Mouse (Mus musculus): ENCODE measurements around the gene Ubald2. TPM values are rescaled to one million over a fixed set of nuclear protein-coding genes. Genes with fewer than 3 reads are reported as not detected.

The Ubald2 gene
- polyA plus RNA-seq, 1 experiment from 2014 or later = 39.6 TPM

Other genes starting within 250 kb of the Ubald2 start
- 81.0 and 86.7 TPM in 2 replicates for gene Ten1, start 235.2 kb upstream of the Ubald2 start, polyA plus RNA-seq (2015; fragmentation: Nextera tagmentation; extraction: Ambion mirVana)
- 29.1 and 31.1 TPM in 2 replicates for gene Acox1, start 235.0 kb upstream of the Ubald2 start, polyA plus RNA-seq (2015; fragmentation: Nextera tagmentation; extraction: Ambion mirVana)
- gene Evpl, start 196.0 kb upstream of the Ubald2 start, polyA plus RNA-seq (2015; fragmentation: Nextera tagmentation; extraction: Ambion mirVana) = 28.1 and 28.5 TPM in 2 replicates
- 101 and 103 TPM in 2 replicates for gene Srp68, start 159.9 kb upstream of the Ubald2 start, polyA plus RNA-seq (2015; fragmentation: Nextera tagmentation; extraction: Ambion mirVana)
- gene Galr2, start 153.2 kb upstream of the Ubald2 start, polyA plus RNA-seq (2015; fragmentation: Nextera tagmentation; extraction: Ambion mirVana) = 0.27 and 0.47 TPM in 2 replicates
- 67.5 and 68.8 TPM in 2 replicates for gene Exoc7, start 126.9 kb upstream of the Ubald2 start, polyA plus RNA-seq (2015; fragmentation: Nextera tagmentation; extraction: Ambion mirVana)
- gene Foxj1, start 98.7 kb upstream of the Ubald2 start, polyA plus RNA-seq (2015; fragmentation: Nextera tagmentation; extraction: Ambion mirVana) = 30.6 and 69.8 TPM in 2 replicates
- gene Rnf157, start 21.1 kb upstream of the Ubald2 start, polyA plus RNA-seq (2015; fragmentation: Nextera tagmentation; extraction: Ambion mirVana) = 15.7 and 17.0 TPM in 2 replicates
- gene Qrich2, start 32.1 kb downstream of the Ubald2 start, polyA plus RNA-seq (2015; fragmentation: Nextera tagmentation; extraction: Ambion mirVana) = 0.09 and 0.16 TPM in 2 replicates
- gene Prpsap1, start 60.1 kb downstream of the Ubald2 start, polyA plus RNA-seq (2015; fragmentation: Nextera tagmentation; extraction: Ambion mirVana) = 154 and 161 TPM in 2 replicates
- gene Sphk1, start 96.8 kb downstream of the Ubald2 start, polyA plus RNA-seq (2015; fragmentation: Nextera tagmentation; extraction: Ambion mirVana) = 12.3 and 12.5 TPM in 2 replicates
- 14.2 and 14.6 TPM in 2 replicates for gene Ube2o, start 147.4 kb downstream of the Ubald2 start, polyA plus RNA-seq (2015; fragmentation: Nextera tagmentation; extraction: Ambion mirVana)
- not detected in 2 replicates for gene Aanat, start 152.3 kb downstream of the Ubald2 start, polyA plus RNA-seq (2015; fragmentation: Nextera tagmentation; extraction: Ambion mirVana)
- gene Rhbdf2, start 192.9 kb downstream of the Ubald2 start, polyA plus RNA-seq (2015; fragmentation: Nextera tagmentation; extraction: Ambion mirVana) = 8.3 and 8.8 TPM in 2 replicates
- 3.6 and 3.8 TPM in 2 replicates for gene Prcd, start 219.4 kb downstream of the Ubald2 start, polyA plus RNA-seq (2015; fragmentation: Nextera tagmentation; extraction: Ambion mirVana)
- 32.7 and 33.3 TPM in 2 replicates for gene Cygb, start 220.2 kb downstream of the Ubald2 start, polyA plus RNA-seq (2015; fragmentation: Nextera tagmentation; extraction: Ambion mirVana)